Mouse (Mus musculus): ENCODE results near the gene Mob1a. TPM values are rescaled to one million over a fixed set of nuclear protein-coding genes. Genes with fewer than 3 reads are reported as not detected.
A peak's percentile ranks its signal among the peaks of the same experiment; 100 is the strongest.

The Mob1a gene
- polyA plus RNA-seq, 1 experiment, result 22.8 TPM

GRCm38 (mm10) chr6:83351490-83352160 lies 25.8 kb downstream of the Mob1a start:
- H3ac ChIP-seq (ENCODE audit: control insufficient read depth, insufficient read length), result no peak overlapping the region
- H3K4me2 ChIP-seq (ENCODE audit: low read depth), result no peak overlapping the region
- no peak for TF ChIP-seq POLR2AphosphoS2 (IDR thresholded peaks at IDR 0.05; ENCODE audit: insufficient read length, low read depth)
- TF ChIP-seq E2F4 (IDR thresholded peaks at IDR 0.05; ENCODE audit: insufficient read depth), result no peak
- no peak for TF ChIP-seq USF1 (IDR thresholded peaks at IDR 0.05; ENCODE audit: low read depth)
- no peak for TF ChIP-seq TCF12 (IDR thresholded peaks at IDR 0.05; ENCODE audit: insufficient read depth, poor library complexity, severe bottlenecking)
- TF ChIP-seq CEBPB (IDR thresholded peaks at IDR 0.05; ENCODE audit: insufficient read depth, poor library complexity, severe bottlenecking), result no peak
- TF ChIP-seq MYOD1 (IDR thresholded peaks at IDR 0.05; ENCODE audit: control insufficient read depth in 1 of 3, insufficient read length in 2 of 3, low read depth in 2 of 3), result no peak
- no peak for TF ChIP-seq SRF (IDR thresholded peaks at IDR 0.05; ENCODE audit: control insufficient read depth, insufficient read length, low read depth)
- no peak for TF ChIP-seq POLR2A (IDR thresholded peaks at IDR 0.05; ENCODE audit: insufficient read length, low read depth)
- no peak for TF ChIP-seq TCF3 (IDR thresholded peaks at IDR 0.05; ENCODE audit: insufficient read length, low read depth)
- no peak for TF ChIP-seq REST (IDR thresholded peaks at IDR 0.05; ENCODE audit: insufficient read depth, insufficient read length)
- TF ChIP-seq MYOG (IDR thresholded peaks at IDR 0.05; ENCODE audit: control insufficient read depth in 1 of 3, insufficient read depth in 1 of 3, insufficient read length in 2 of 3, low read depth in 2 of 3), result no peak
- TF ChIP-seq MAX (IDR thresholded peaks at IDR 0.05; ENCODE audit: low read depth), result no peak
- no peaks in the 10 kb centered on the region for H3K36me3 ChIP-seq (ENCODE audit: control insufficient read depth, insufficient read depth)
- H3K27me3 ChIP-seq (ENCODE audit: control insufficient read depth, insufficient read depth, insufficient read length), result no peaks in the 10 kb centered on the region
- H3K4me3 ChIP-seq, result no peak overlapping the region
- H3K79me2 ChIP-seq (ENCODE audit: control insufficient read depth, insufficient read depth), result peaks cover 10% of the 10 kb centered on the region

DNA sequence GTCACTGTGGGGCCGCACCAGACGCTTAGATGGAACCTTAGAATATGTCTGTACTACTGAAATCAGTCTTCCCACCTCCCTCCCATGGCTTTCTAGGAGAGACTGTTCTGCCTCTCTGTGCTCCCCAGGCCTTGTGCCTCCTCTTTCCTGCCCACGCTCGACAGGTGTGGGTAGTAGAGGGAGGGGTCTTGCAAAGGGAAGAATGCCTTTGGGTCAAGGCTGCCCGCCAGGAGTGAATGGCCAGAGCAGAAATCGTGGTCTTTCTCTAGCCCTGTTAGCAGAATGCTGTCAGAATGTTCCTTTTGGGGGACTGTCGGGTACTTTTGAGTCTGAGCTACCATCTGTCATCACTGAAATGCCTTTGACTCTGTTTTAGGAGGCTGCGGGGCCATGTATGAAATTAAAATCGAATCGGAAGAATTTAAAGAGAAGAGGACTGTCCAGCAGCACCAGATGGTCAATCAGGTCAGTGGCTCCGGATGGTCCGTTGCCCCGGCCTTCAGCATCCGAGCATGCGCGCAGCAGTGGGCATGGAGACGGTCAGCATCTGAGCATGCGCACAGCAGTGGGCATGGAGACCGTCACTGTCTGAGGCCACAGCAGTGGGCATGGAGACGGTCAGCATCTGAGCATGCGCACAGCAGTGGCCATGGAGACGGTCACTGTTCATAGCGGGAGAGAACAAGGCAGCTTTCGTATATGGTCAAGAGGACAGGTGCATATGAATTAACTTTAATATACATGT lies 27.0 kb downstream of the Mob1a start:
- no peak overlapping the region for H3K4me3 ChIP-seq
- no peaks in the 10 kb centered on the region for H3K27me3 ChIP-seq (ENCODE audit: control insufficient read depth, insufficient read depth, insufficient read length)
- no peak overlapping the region for H3ac ChIP-seq (ENCODE audit: control insufficient read depth, insufficient read length)
- H3K36me3 ChIP-seq (ENCODE audit: control insufficient read depth, insufficient read depth), result no peaks in the 10 kb centered on the region
- H3K4me2 ChIP-seq (ENCODE audit: low read depth), result no peak overlapping the region
- H3K79me2 ChIP-seq (ENCODE audit: control insufficient read depth, insufficient read depth), result peaks cover 10% of the 10 kb centered on the region
- no peak for TF ChIP-seq CEBPB (IDR thresholded peaks at IDR 0.05; ENCODE audit: insufficient read depth, poor library complexity, severe bottlenecking)
- peak; percentile 42 for TF ChIP-seq POLR2AphosphoS2 (IDR thresholded peaks at IDR 0.05; ENCODE audit: insufficient read length, low read depth)

DNA sequence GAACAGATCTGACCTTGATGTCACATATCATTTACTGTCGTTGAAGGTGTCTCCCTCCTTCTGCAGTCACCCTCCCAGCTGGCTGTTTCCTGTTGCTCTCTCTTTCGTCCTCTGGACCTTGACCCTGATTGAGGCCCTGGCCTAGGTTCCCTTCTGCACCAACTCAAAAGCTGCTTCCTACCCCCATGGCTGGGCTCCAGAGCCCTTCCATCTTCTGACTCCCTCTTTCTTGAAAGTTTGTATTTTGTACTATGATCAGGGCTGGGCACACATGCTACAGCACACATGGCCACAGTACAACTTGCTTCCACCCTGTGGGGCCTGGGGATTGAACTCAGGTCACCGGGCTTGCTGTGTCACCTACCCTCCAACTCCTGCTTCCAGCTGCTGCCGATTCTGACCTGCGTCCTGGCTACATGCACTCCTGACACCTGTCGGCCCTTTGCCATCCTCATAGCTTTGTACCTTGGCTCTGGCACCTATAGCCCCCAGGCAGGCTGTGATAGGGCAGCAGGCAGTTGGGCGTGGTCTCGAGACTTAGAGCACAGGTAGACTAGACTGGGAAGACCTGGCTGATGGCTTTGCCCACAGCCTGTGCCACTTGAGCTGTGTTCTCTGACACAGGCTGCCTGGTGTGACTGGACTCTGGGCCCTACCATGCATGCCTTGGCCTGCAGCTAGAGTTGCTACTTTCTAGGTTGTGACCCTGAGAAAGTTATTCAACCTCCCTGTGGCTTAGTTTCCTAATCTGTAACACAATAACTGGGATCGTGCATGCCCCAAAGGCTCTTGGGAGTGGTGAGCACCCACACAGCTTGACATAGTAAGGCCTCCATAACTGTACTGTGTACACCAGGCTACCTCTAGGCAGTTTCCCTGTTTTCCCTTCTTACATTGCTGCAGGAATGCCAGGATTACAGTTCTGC lies 29.3 kb downstream of the Mob1a start:
- no peak overlapping the region for H3ac ChIP-seq (ENCODE audit: control insufficient read depth, insufficient read length)
- H3K4me3 ChIP-seq, result no peak overlapping the region
- peaks cover 4% of the 10 kb centered on the region for H3K79me2 ChIP-seq (ENCODE audit: control insufficient read depth, insufficient read depth)
- TF ChIP-seq MYOD1 (IDR thresholded peaks at IDR 0.05; ENCODE audit: control insufficient read depth in 1 of 3, insufficient read length in 2 of 3, low read depth in 2 of 3), result no peak
- TF ChIP-seq POLR2A (IDR thresholded peaks at IDR 0.05; ENCODE audit: insufficient read length, low read depth), result no peak
- TF ChIP-seq SRF (IDR thresholded peaks at IDR 0.05; ENCODE audit: control insufficient read depth, insufficient read length, low read depth), result no peak
- TF ChIP-seq MYOG (IDR thresholded peaks at IDR 0.05; ENCODE audit: control insufficient read depth in 1 of 3, insufficient read depth in 1 of 3, insufficient read length in 2 of 3, low read depth in 2 of 3), result no peak
- TF ChIP-seq REST (IDR thresholded peaks at IDR 0.05; ENCODE audit: insufficient read depth, insufficient read length), result no peak
- no peak for TF ChIP-seq E2F4 (IDR thresholded peaks at IDR 0.05; ENCODE audit: insufficient read depth)
- no peak for TF ChIP-seq USF1 (IDR thresholded peaks at IDR 0.05; ENCODE audit: low read depth)
- no peak for TF ChIP-seq CEBPB (IDR thresholded peaks at IDR 0.05; ENCODE audit: insufficient read depth, poor library complexity, severe bottlenecking)
- no peak for TF ChIP-seq MAX (IDR thresholded peaks at IDR 0.05; ENCODE audit: low read depth)
- TF ChIP-seq TCF12 (IDR thresholded peaks at IDR 0.05; ENCODE audit: insufficient read depth, poor library complexity, severe bottlenecking), result no peak
- TF ChIP-seq TCF3 (IDR thresholded peaks at IDR 0.05; ENCODE audit: insufficient read length, low read depth), result no peak
- TF ChIP-seq POLR2AphosphoS2 (IDR thresholded peaks at IDR 0.05; ENCODE audit: insufficient read length, low read depth), result no peak
- no peaks in the 10 kb centered on the region for H3K27me3 ChIP-seq (ENCODE audit: control insufficient read depth, insufficient read depth, insufficient read length)
- H3K4me2 ChIP-seq (ENCODE audit: low read depth), result no peak overlapping the region
- peaks cover 4% of the 10 kb centered on the region for H3K36me3 ChIP-seq (ENCODE audit: control insufficient read depth, insufficient read depth)

DNA sequence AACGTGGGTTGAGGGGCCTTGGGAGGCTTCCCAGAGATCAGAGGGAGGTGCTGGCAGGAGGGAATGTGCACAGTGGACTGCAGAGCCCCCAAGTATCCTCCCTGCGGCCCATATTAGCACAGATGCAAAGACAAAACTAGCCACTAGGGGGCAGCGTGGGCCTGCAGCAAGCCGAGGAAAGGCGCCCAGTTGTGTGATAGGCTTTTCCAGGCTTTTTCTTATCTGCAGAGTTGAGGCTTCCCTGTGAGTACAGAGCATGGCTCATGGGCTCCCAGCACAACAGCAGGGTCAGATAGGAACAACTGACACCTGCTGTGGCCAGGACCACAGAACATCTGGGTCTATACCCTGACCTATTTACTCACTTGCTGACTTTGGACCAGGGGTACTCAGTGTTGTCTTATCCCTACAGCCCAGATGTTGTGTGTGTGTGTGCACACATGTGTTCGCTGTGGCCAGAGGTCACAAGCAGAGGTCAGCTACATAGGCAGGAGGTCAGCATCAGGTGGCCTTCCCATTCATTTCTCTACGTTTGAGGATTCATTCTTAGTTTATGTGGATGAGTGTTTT lies 30.8 kb downstream of the Mob1a start:
- Histone ChIP-seq H3K27me3 (ENCODE audit: control insufficient read depth, insufficient read depth, insufficient read length) (no peaks in the 10 kb centered on the region), H3K4me3 (no peak overlapping the region), H3K36me3 (ENCODE audit: control insufficient read depth, insufficient read depth) (peaks cover 9% of the 10 kb centered on the region), H3ac (ENCODE audit: control insufficient read depth, insufficient read length) (no peak overlapping the region), H3K4me2 (ENCODE audit: low read depth) (no peak overlapping the region), H3K79me2 (ENCODE audit: control insufficient read depth, insufficient read depth) (no peaks in the 10 kb centered on the region)
- TF ChIP-seq POLR2AphosphoS2 (IDR thresholded peaks at IDR 0.05; ENCODE audit: insufficient read length, low read depth) (peak; percentile 17), E2F4 (IDR thresholded peaks at IDR 0.05; ENCODE audit: insufficient read depth) (no peak)

Data from myocyte (in vitro differentiated cells).